Mouse (Mus musculus) spleen, embryonic (tissue): ENCODE results near the gene Samt3.

ENCODE experiments used
- CTCF ChIA-PET: fragments of 350-600 bp; sonication (Branson Sonifier 250); formaldehyde crosslinking; loops from one replicate; lab custom pipeline; 2022; lab: Charles Lee

The Samt3 gene

DNA sequence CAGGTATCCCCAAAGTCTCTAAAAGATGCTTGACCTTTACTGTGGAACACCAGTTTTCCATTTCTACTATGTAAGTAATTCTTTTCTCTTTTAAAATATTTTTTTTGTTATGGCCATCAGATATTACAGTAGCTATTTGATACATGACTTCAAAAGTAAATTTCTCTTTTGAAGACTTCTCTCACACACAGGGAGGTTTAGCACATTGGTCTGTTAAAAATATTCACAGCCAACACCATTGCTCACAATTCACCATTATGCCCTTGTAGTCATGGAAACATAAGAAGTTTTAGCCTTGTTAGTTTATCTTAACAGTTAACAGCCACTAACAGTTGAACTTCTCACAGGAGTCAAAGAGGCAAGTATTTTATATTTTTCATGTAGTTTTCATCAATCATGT, at the start of gene Samt3:
Gene Samt3 (plus strand): TSS at position 301 of the 400 bp plus-strand sequence.
- CTCF ChIA-PET, result no interaction called here

GRCm38 (mm10) chrX:86016591-86016990, 27.4 kb upstream of the Samt3 start:
- CTCF ChIA-PET, result no interaction called here

DNA sequence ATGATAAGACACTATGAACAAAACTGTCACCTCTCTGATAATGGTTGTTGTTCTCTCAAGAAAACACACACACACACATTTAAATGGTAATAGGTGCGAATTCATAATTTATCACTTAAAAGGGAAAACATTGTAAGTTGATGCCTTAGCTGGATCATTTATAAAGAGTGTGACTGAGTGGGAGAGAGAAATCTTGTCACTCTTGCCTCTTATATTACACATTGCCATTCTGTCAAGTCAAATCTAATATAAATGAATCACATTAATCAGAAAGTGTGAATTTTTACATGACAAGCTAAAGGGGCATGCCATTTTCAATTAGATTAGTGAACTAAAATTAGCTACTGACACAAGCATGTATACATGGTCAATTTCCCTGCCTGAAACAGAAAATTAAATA, 44.7 kb downstream of the Samt3 start:
- CTCF ChIA-PET, result no interaction called here
